10 mouse cellular contexts compared by ENCODE assay signal in genomic region chr2:166651317-166652030, GRCm38 (mm10).
DNase-seq lines count a peak whose midpoint lies in the region; ATAC-seq and TF ChIP-seq lines count a peak whose summit lies in the region.
"Had no signal": no experiment of that assay in that cellular context is flagged by ENCODE, and none has a peak within 500 bp of the region (broad histone marks: within the 10 kb centered on the region; RNA-seq: fewer than 3 reads in every experiment).

No protein-coding gene starts in this region.

- H3K9me3 ChIP-seq in heart, embryonic 15.5 days (replicated peaks) = no peaks in the 10 kb centered on the region
- H3K9me3 ChIP-seq in hindbrain, postnatal 0 days (ENCODE audit: low read length) = no peaks in the 10 kb centered on the region
- H3K9me3 ChIP-seq: G1E had no signal

- no peak for DNase-seq in heart, adult 8-10 months (ENCODE audit: low spot score)
- DNase-seq in retina, postnatal 1 day = peak; percentile 48
- DNase-seq in retina, embryonic 14.5 days (ENCODE audit: low spot score) = no peak
- DNase-seq in hindbrain, postnatal 0 days (ENCODE audit: low spot score) = no peak
- peak; percentile 49 to 73 for DNase-seq in thymus, postnatal 36 days
- DNase-seq in right cerebral cortex, postnatal 25 days = no peak
- DNase-seq: kidney, adult 2 months had no signal

- H3K4me3 ChIP-seq in heart, embryonic 15.5 days = no peak overlapping the region
- H3K4me3 ChIP-seq in hindbrain, postnatal 0 days (ENCODE audit: low read length) = no peak overlapping the region

- no peak overlapping the region for H3K9ac ChIP-seq in heart, embryonic 15.5 days
- no peak overlapping the region for H3K9ac ChIP-seq in hindbrain, postnatal 0 days (replicated peaks; ENCODE audit: low read length)

- peak; percentile 20; the same call in 1 of the 2 replicates for TF ChIP-seq CTCF in hindbrain, postnatal 0 days (IDR thresholded peaks at IDR 0.05; ENCODE audit: low read depth)

- no peaks in the 10 kb centered on the region for H3K27me3 ChIP-seq in heart, embryonic 15.5 days
- no peaks in the 10 kb centered on the region for H3K27me3 ChIP-seq in hindbrain, postnatal 0 days (ENCODE audit: insufficient read depth, low read length)

- H3K4me2 ChIP-seq in heart, embryonic 15.5 days = no peak overlapping the region
- no peak overlapping the region for H3K4me2 ChIP-seq in hindbrain, postnatal 0 days (ENCODE audit: low read depth, low read length)

- ATAC-seq in heart, embryonic 15.5 days (replicated peaks; ENCODE audit: insufficient number of reproducible peaks, insufficient read depth, low FRiP score, low read depth) = no peak
- ATAC-seq in hindbrain, postnatal 0 days = no peak
- no peak for ATAC-seq in megakaryocyte-erythroid progenitor cell, adult 5-6 weeks (replicated peaks; ENCODE audit: low FRiP score, low TSS enrichment, poor library complexity, severe bottlenecking)

- 58% methylated on average over 10 of the region's 10 CpGs for WGBS in heart, embryonic 15.5 days
- 61% methylated on average over 10 of the region's 10 CpGs for WGBS in hindbrain, postnatal 0 days

- peaks cover 26% of the 10 kb centered on the region for H3K4me1 ChIP-seq in heart, embryonic 15.5 days (replicated peaks)
- H3K4me1 ChIP-seq in hindbrain, postnatal 0 days (ENCODE audit: insufficient read depth, low read length) = peaks cover 20% of the 10 kb centered on the region

- H3K27ac ChIP-seq in heart, embryonic 15.5 days = peak overlapping the region; percentile 12; the same call in 1 of the 2 replicates
- H3K27ac ChIP-seq in hindbrain, postnatal 0 days = peak overlapping the region; percentile 70

- no peaks in the 10 kb centered on the region for H3K36me3 ChIP-seq in heart, embryonic 15.5 days
- H3K36me3 ChIP-seq in hindbrain, postnatal 0 days (ENCODE audit: insufficient read depth, low read length) = no peaks in the 10 kb centered on the region
- H3K36me3 ChIP-seq: G1E had no signal

Comparison
In these comparisons a context has a peak if more than half of its experiments do, and no peak if none do; other contexts are left out.
1. DNase-seq: peak in retina, postnatal 1 day (single experiment) and thymus, postnatal 36 days (2 of 2); none in heart, adult 8-10 months (single experiment), retina, embryonic 14.5 days (single experiment), hindbrain, postnatal 0 days (single experiment) and right cerebral cortex, postnatal 25 days (single experiment).